Mouse (Mus musculus) bone marrow, adult 2 months (tissue): ENCODE measurements around the gene Npdc1. TPM values are rescaled to one million over a fixed set of nuclear protein-coding genes. Genes with fewer than 3 reads are reported as not detected.
A peak's percentile ranks its signal among the peaks of the same experiment; 100 is the strongest.

Source experiments
- H3K27ac ChIP-seq: fragments of 200-500 bp; 2 replicates; pipeline ENCODE4 v1.5.1; 2012; ENCODE audit warnings: low read depth, mild to moderate bottlenecking, control low read depth, inconsistent platforms, low read length; ENCODE audit not compliant: control insufficient read depth, poor library complexity, insufficient read depth
- H3K4me1 ChIP-seq: fragments of 200-500 bp; 2 replicates; pipeline ENCODE4 v1.6.1; 2011; ENCODE audit warnings: low read length; ENCODE audit not compliant: control insufficient read depth, insufficient read depth
- H3K4me3 ChIP-seq: fragments of 200-500 bp; replicated peaks from 2 replicates; pipeline ENCODE3; 2011; ENCODE audit warnings: mild to moderate bottlenecking, low read depth, low read length, control low read depth; ENCODE audit not compliant: control insufficient read depth
- CTCF ChIP-seq: fragments of 200-500 bp; IDR thresholded peaks from 2 replicates; pipeline ENCODE4 v1.5.1; 2011; ENCODE audit warnings: low read length, control low read depth; ENCODE audit not compliant: control insufficient read depth, insufficient read depth
- POLR2A ChIP-seq: fragments of 200-500 bp; IDR thresholded peaks from 2 replicates; pipeline ENCODE4 v1.6.1; 2011; ENCODE audit warnings: low read depth, mild to moderate bottlenecking, control low read depth, low read length, borderline replicate concordance; ENCODE audit not compliant: control insufficient read depth
- WGBS: fragments of 180-500 bp; shearing (Covaris S2); methylation state at CpG from one replicate; pipeline ENCODE4 v1.1.7; 2018; 5-methylcytosine and 5-hydroxymethylcytosine counted together
- polyA plus RNA-seq: library from polyadenylated mRNA; stranded (reverse); fragments of >200 nt; gene quantifications from 2 replicates; pipeline ENCODE4 v1.2.4, GENCODE M21; 2011; ENCODE audit warnings: low replicate concordance; ENCODE audit not compliant: missing spikeins, insufficient read depth, insufficient read length

Gene Npdc1
- polyA plus RNA-seq, 1 experiment: 22.4 TPM

DNA sequence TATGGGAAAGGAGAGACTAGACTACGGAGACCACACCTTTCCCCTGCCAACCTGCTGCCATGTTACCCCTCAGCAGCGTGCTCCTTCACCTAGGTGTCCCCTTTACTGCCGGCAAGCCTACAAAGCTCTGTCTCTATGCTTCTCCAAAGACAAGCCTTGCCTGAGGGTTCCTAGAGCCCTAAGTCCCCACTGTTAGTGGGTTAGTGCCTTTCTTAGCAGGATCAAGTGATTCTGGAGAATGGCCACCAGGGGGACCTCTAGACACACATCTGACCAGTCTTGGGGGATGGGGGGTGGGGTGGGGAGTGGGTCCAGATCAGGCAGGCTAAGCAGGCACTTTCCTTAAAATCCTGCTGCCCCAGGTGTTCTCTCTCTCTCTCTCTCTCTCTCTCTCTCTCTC lies 22.7 kb downstream of the Npdc1 start:
- Histone ChIP-seq H3K4me3 (no peak overlapping the region), H3K27ac (peak overlapping the region; percentile 95), H3K4me1 (no peaks in the 10 kb centered on the region; the same call in 1 of the 2 replicates)
- TF ChIP-seq POLR2A (no peak), CTCF (peak; percentile 54)
- 30% methylated on average over 3 of the region's 3 CpGs for WGBS

DNA sequence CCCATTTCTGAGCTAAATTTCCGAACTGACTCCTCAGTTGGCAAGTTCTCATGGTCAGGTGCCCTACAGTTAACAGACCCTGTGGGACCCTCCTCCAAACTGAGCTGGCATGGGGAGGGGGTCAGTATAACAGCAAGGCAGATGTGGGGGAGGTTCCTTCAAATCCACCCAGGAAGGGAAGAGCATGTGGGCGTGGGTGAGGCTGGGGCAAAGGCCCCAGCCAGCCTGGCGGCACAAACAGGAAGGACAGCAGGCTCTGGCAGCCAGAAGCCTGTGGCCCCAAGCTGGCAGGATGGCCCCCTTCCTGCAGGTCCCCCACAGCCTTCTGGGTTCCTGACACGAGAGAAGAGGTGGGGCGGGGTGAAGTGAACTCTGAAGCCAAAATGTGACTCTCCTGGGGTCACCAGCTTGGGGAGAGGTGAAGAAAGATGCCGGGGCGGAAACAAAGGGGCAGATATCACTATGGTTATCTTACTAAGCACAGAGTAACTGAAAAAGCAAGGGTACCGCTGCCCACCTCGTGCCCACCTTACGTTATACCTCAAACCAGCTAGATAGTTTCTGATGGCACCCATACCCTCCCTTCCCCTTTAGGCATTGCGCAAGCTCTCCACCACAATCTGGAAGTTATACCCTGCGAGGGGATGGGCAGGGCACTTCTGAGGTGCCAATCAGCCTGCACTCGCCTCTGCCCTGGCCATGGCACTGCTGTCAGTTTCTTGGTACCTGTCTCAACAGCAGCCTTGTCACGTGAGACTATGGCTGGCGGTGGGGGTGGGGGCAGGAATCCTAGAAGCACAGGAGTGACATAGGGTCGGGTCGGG lies 23.6 kb downstream of the Npdc1 start, which contains the start of gene Fut7:
TSS of gene Fut7 (plus strand) at position 681 of the 824 bp plus-strand sequence.
- Histone ChIP-seq H3K4me1 (no peaks in the 10 kb centered on the region; the same call in 1 of the 2 replicates), H3K27ac (peak within 1 kb of the TSS; percentile 95), H3K4me3 (peak within 1 kb of the TSS; percentile 36)
- 3% methylated on average over 17 of the region's 17 CpGs for WGBS
- TF ChIP-seq POLR2A (peak; percentile 70; the same call in 1 of the 2 replicates), CTCF (no peak)

DNA sequence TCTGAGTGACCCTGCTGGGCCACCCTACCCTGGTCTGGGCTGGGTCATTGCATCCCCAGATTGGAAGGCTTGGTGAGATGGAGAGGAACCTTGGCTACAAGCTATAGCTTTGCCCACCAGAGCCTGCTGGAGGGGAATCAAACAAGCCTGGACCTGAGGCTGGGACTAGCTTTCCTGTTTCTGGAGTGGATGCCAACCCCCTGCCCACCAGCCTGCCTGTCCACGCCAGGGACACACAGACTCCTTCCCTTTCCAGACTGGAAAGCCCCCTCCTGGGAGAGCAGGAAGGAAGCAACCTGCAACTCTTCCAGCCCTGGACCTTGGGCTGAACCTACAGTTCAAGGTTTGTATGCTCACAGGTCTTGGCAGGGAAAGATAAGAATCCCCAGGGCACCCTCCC lies 24.5 kb downstream of the Npdc1 start:
- TF ChIP-seq POLR2A: no peak
- TF ChIP-seq CTCF: no peak
- Histone ChIP-seq H3K4me3 (peak overlapping the region; percentile 17), H3K27ac (peak overlapping the region; percentile 95), H3K4me1 (no peaks in the 10 kb centered on the region; the same call in 1 of the 2 replicates)
- 31% methylated on average over 1 of the region's 1 CpGs for WGBS

DNA sequence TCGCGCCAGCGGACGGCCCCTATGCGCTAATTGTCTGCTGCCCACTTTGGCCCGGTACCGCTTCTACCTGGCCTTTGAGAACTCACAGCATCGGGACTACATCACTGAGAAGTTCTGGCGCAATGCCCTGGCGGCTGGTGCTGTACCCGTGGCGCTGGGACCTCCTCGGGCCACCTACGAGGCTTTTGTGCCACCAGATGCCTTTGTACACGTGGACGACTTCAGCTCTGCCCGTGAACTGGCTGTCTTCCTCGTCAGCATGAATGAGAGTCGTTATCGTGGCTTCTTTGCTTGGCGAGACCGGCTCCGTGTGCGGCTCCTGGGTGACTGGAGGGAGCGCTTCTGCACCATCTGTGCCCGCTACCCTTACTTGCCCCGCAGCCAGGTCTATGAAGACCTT lies 26.3 kb downstream of the Npdc1 start:
- no peak for TF ChIP-seq CTCF
- no peak for TF ChIP-seq POLR2A
- 53% methylated on average over 27 of the region's 27 CpGs for WGBS
- H3K4me3 ChIP-seq: no peak overlapping the region
- H3K27ac ChIP-seq: no peak overlapping the region
- H3K4me1 ChIP-seq: no peaks in the 10 kb centered on the region; the same call in 1 of the 2 replicates

DNA sequence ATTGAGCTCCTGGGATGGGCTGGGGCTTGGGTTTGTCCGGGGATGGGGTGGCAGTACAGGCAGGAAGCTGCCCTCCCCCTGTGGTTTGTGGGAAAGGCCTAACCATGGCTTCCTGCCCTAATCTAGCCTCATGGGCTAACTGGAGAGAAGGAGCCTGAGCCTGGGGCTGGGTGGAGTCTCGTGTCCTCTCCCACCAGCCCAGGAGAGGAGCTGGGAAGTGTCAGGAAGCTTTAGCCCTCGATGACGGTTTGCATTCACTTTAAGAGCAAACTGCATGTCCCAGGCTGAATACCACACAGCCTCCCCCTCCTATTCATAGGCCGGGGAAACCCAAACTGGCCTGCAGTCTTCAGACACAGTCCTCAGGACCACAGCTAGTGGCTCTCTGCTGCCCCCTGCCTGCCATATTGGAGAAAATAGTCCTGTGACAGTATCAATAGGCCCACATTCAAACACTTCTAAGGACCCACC lies 27.6 kb downstream of the Npdc1 start:
- TF ChIP-seq POLR2A (no peak), CTCF (peak; percentile 91)
- H3K4me1 ChIP-seq: no peaks in the 10 kb centered on the region; the same call in 1 of the 2 replicates
- H3K27ac ChIP-seq: peak overlapping the region; percentile 57
- no peak overlapping the region for H3K4me3 ChIP-seq
- 4% methylated on average over 5 of the region's 5 CpGs for WGBS

DNA sequence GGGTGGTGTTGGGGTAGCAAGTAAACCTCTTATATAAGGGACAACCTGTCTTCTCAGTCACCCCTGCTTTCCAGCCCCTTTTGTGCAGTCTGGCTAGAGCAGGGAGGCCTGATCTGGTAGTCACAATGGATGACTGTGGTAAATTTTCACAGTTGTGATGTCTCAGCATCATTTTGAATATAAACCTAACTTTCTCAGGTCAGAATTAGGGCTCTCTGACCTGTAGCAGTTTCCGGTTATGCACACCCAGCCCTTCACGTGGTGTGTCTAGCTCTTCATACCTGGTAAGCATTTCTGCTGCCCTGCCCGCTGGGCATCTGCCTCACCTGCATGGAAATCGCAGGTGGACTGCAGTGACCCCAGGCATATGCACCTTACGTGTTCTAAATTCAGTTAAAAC lies 28.1 kb downstream of the Npdc1 start:
- Histone ChIP-seq H3K4me1 (no peaks in the 10 kb centered on the region; the same call in 1 of the 2 replicates), H3K4me3 (no peak overlapping the region), H3K27ac (no peak overlapping the region)
- TF ChIP-seq POLR2A (no peak), CTCF (no peak)
- WGBS: 65% methylated on average over 5 of the region's 5 CpGs

DNA sequence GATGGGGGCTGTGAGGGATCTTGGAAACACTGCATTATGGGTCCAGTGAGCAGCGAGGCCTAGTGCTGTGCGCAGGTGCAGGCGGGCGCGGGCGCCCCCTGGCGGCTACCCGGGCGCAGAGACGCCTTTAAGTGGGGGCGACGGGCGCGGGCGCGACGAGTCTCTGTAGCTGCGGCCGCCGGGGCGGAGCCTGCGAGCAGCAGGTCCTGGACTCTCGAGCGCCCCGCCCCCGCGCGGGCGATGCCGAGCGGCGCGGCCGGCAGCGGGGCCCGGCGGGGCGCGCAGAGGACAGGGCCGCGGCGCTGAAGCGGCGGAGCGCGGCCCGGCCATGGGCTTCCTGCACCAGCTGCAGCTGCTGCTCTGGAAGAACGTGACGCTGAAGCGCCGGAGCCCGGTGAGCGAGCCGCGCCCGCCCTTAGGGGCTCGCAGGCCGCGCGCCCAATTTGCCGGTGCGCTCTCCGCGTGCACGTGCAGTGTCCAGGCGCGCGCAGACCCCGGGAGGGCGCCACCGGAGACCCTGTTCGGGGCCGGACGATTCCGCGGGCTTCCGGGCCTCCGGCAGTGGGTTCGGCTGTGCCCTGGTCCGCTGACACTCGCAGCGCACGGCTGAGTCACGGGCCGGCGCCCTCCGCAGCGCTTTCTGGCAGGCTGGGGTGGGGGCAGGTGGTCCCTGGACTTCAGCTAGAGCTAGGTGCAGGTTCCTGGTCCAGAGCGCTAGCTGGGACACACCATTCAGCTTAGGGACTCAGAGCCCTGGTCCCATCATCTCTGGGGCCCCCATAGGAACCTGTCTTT lies 29.5 kb downstream of the Npdc1 start, which contains the start of gene Abca2:
TSS of gene Abca2 (plus strand) at position 262 of the 795 bp plus-strand sequence.
- peak within 1 kb of the TSS; percentile 0; the same call in 1 of the 2 replicates for H3K27ac ChIP-seq
- H3K4me3 ChIP-seq: peak within 1 kb of the TSS; percentile 26
- WGBS: under 1% methylated on average over 89 of the region's 89 CpGs
- no peaks in the 10 kb centered on the region; the same call in 1 of the 2 replicates for H3K4me1 ChIP-seq
- TF ChIP-seq CTCF (peak; percentile 83), POLR2A (peak; percentile 46; the same call in 1 of the 2 replicates)
